10 mouse cellular contexts compared by ENCODE assay signal in the genomic region with DNA sequence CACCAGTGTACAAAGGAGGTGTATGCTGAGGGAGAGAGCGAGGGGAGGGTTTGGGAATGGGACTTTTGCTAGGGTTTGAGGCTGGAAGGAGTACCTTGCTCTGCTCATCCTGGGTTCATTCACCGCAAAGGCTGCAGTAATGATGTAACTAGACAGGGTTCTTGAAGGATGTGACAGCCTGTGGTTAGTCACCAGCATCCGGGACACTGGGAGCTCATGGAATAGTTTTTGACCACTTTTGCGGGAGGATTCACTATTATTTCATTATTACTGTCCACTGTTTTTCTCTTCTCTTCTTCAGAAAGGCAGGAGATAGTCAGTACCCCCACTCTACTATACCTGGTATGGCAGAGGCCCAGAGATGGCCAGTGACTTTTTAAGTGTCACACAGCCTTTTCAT. TPM values are rescaled to one million over a fixed set of nuclear protein-coding genes. Genes with fewer than 3 reads are reported as not detected.
DNase-seq lines count a peak whose midpoint lies in the region; ATAC-seq and TF ChIP-seq lines count a peak whose summit lies in the region.
"Had no signal": no experiment of that assay in that cellular context is flagged by ENCODE, and none has a peak within 500 bp of the region (broad histone marks: within the 10 kb centered on the region; RNA-seq: fewer than 3 reads in every experiment).

No protein-coding gene starts in this region.

- 85% methylated on average over 4 of the region's 4 CpGs for WGBS in heart, adult 2 months
- WGBS in liver, embryonic 11.5 days, result 47% methylated on average over 4 of the region's 4 CpGs
- 100% methylated on average over 4 of the region's 4 CpGs for WGBS in stomach, postnatal 0 days

- H3K79me2 ChIP-seq in heart, adult 2 months (replicated peaks; ENCODE audit: control insufficient read depth, insufficient read depth, low read length), result no peaks in the 10 kb centered on the region

- intact Hi-C loops in heart, adult 2 months (cut with DNase I), result no loop called here
- intact Hi-C loops in heart, postnatal 25 days (cut with DNase I), result no loop called here

- peak overlapping the region; percentile 60 for H3K27ac ChIP-seq in heart, adult 2 months
- H3K27ac ChIP-seq in liver, embryonic 11.5 days (ENCODE audit: low read depth, low read length), result peak overlapping the region; percentile 93
- H3K27ac ChIP-seq in stomach, postnatal 0 days (replicated peaks), result 0 out of 2 replicates have a peak overlapping the region, but pooled peaks have one; percentile 30
- H3K27ac ChIP-seq: hindbrain, embryonic 12.5 days had no signal

- TF ChIP-seq CTCF in heart, adult 2 months (IDR thresholded peaks at IDR 0.05), result no peak
- no peak for TF ChIP-seq CTCF in stomach, postnatal 0 days (IDR thresholded peaks at IDR 0.05; ENCODE audit: low read depth)

- no peak overlapping the region for H3K4me3 ChIP-seq in heart, adult 2 months
- peak overlapping the region; percentile 31 for H3K4me3 ChIP-seq in liver, embryonic 11.5 days (ENCODE audit: low read depth, low read length)
- H3K4me3 ChIP-seq in stomach, postnatal 0 days (ENCODE audit: low read depth, low read length), result no peak overlapping the region
- H3K4me3 ChIP-seq: hindbrain, embryonic 12.5 days; lung, embryonic 15.5 days had no signal

- H3K4me1 ChIP-seq in heart, adult 2 months (ENCODE audit: control insufficient read depth, insufficient read depth, low read length), result peaks cover 34% of the 10 kb centered on the region
- H3K4me1 ChIP-seq in liver, embryonic 11.5 days (replicated peaks; ENCODE audit: control insufficient read depth, insufficient read depth, low read length), result peaks cover 57% of the 10 kb centered on the region
- no peaks in the 10 kb centered on the region; the same call in 1 of the 2 replicates for H3K4me1 ChIP-seq in stomach, postnatal 0 days (replicated peaks; ENCODE audit: control insufficient read depth, insufficient read depth)

- no peak for TF ChIP-seq EP300 in heart, adult 2 months (IDR thresholded peaks at IDR 0.05; ENCODE audit: insufficient read depth, low read depth, low read length)
- no peak for TF ChIP-seq EP300 in stomach, postnatal 0 days (optimal IDR thresholded peaks at IDR 0.05)

- peak overlapping the region; percentile 79 for H3K4me2 ChIP-seq in liver, embryonic 11.5 days
- H3K4me2 ChIP-seq in stomach, postnatal 0 days (replicated peaks; ENCODE audit: low read depth), result no peak overlapping the region
- H3K4me2 ChIP-seq: hindbrain, embryonic 12.5 days; lung, embryonic 15.5 days had no signal

- H3K9me3 ChIP-seq in liver, embryonic 11.5 days (ENCODE audit: control insufficient read depth, low read length), result no peaks in the 10 kb centered on the region
- no peaks in the 10 kb centered on the region for H3K9me3 ChIP-seq in stomach, postnatal 0 days (ENCODE audit: control insufficient read depth, low read length)
- H3K9me3 ChIP-seq: hindbrain, embryonic 12.5 days; lung, embryonic 15.5 days had no signal

- no peak overlapping the region for H3K9ac ChIP-seq in heart, adult 2 months (ENCODE audit: low read depth, low read length)
- H3K9ac ChIP-seq in liver, embryonic 11.5 days (ENCODE audit: low read depth, low read length), result peak overlapping the region; percentile 56
- no peak overlapping the region for H3K9ac ChIP-seq in stomach, postnatal 0 days (ENCODE audit: low read length)
- H3K9ac ChIP-seq: hindbrain, embryonic 12.5 days; lung, embryonic 15.5 days had no signal

- peaks cover 2% of the 10 kb centered on the region; the same call in 1 of the 2 replicates for H3K36me3 ChIP-seq in heart, adult 2 months (ENCODE audit: control insufficient read depth, insufficient read depth, low read length)
- H3K36me3 ChIP-seq in liver, embryonic 11.5 days (ENCODE audit: control insufficient read depth, insufficient read depth, low read length), result peaks cover 2% of the 10 kb centered on the region; the same call in 1 of the 2 replicates
- no peaks in the 10 kb centered on the region for H3K36me3 ChIP-seq in stomach, postnatal 0 days (ENCODE audit: control insufficient read depth, insufficient read depth, low read length)
- H3K36me3 ChIP-seq: hindbrain, embryonic 12.5 days; lung, embryonic 15.5 days had no signal

- no peak for TF ChIP-seq POLR2A in heart, adult 2 months (IDR thresholded peaks at IDR 0.05; ENCODE audit: insufficient read depth, low read depth, low read length)

- no peak for DNase-seq in heart, adult 2 months
- no peak for DNase-seq in heart, postnatal 25 days (ENCODE audit: low spot score)
- peak; percentile 42 for DNase-seq in thymus, postnatal 4 days
- DNase-seq in thymus, postnatal 25 days, result no peak
- no peak for DNase-seq in liver, embryonic 11.5 days (ENCODE audit: low spot score)
- no peak for DNase-seq in stomach, postnatal 0 days (ENCODE audit: low spot score)
- no peak for DNase-seq in layer of hippocampus, postnatal 36 days
- DNase-seq in spleen, postnatal 4 days (ENCODE audit: low spot score in 2 of 2), result no peak

- 0 out of 2 replicates have a peak, but pooled peaks have one; percentile 3 for ATAC-seq in liver, embryonic 11.5 days (replicated peaks; ENCODE audit: low FRiP score)
- ATAC-seq in stomach, postnatal 0 days (ENCODE audit: low FRiP score, low TSS enrichment), result no peak

- no peaks in the 10 kb centered on the region for H3K27me3 ChIP-seq in heart, adult 2 months (ENCODE audit: control insufficient read depth, insufficient read depth, low read length)
- H3K27me3 ChIP-seq in liver, embryonic 11.5 days (replicated peaks; ENCODE audit: control insufficient read depth, insufficient read depth, low read length), result no peaks in the 10 kb centered on the region
- H3K27me3 ChIP-seq in stomach, postnatal 0 days (ENCODE audit: control insufficient read depth, insufficient read depth, low read length), result no peaks in the 10 kb centered on the region
- H3K27me3 ChIP-seq: lung, embryonic 15.5 days had no signal

RNA-seq across cellular contexts. Expression of gene Stk10, which starts 9.1 kb away (rescaled TPM):
- 10 to 100 TPM in 1 of 2 experiments, 1 to 10 TPM in 1; 9.2 to 10.1 TPM for total RNA-seq in heart, adult 2 months (2021)
- 8.4 and 9.8 TPM in 2 replicates for polyA plus RNA-seq in heart, adult 2 months (2012; rRNA removed)
- 10 to 100 TPM in 1 of 2 experiments, 1 to 10 TPM in 1; 9.8 to 11.0 TPM for total RNA-seq in heart, postnatal 25 days (2021)
- polyA plus RNA-seq in liver, embryonic 11.5 days (2014; fragmentation: Nextera tagmentation; extraction: Ambion mirVana), result 4.8 and 5.8 TPM in 2 replicates
- 1.1 and 1.6 TPM in 2 replicates for polyA plus RNA-seq in stomach, postnatal 0 days (2015; fragmentation: Nextera tagmentation; extraction: Ambion mirVana)
- 1 to 10 TPM; 8.3 to 8.7 TPM for total RNA-seq in layer of hippocampus, postnatal 36 days (2021)

RNA-seq across cellular contexts. Expression of gene Efcab9, which starts 10.3 kb away (rescaled TPM):
- not detected for total RNA-seq in heart, adult 2 months (2021)
- not detected in 2 replicates for polyA plus RNA-seq in heart, adult 2 months (2012; rRNA removed)
- total RNA-seq in heart, postnatal 25 days (2021), result under 1 TPM in 1 of 2 experiments, not detected in 1; 0.61 TPM
- 0.25 and 0.49 TPM in 2 replicates for polyA plus RNA-seq in liver, embryonic 11.5 days (2014; fragmentation: Nextera tagmentation; extraction: Ambion mirVana)
- polyA plus RNA-seq in stomach, postnatal 0 days (2015; fragmentation: Nextera tagmentation; extraction: Ambion mirVana), result 0.16 and 0.52 TPM in 2 replicates
- total RNA-seq in layer of hippocampus, postnatal 36 days (2021), result 1 to 10 TPM; 2.2 to 2.5 TPM
- polyA plus RNA-seq: hindbrain, embryonic 12.5 days had no signal

Comparison
In these comparisons a context has a peak if more than half of its experiments do, and no peak if none do; other contexts are left out.
1. H3K27ac ChIP-seq: peak in every context shown above with its lines; median percentile 93 in liver, embryonic 11.5 days; 60 in heart, adult 2 months; 30 in stomach, postnatal 0 days.